Mouse (Mus musculus) MEL (cell line): ENCODE data around the gene Ramp2. TPM values are rescaled to one million over a fixed set of nuclear protein-coding genes. Genes with fewer than 3 reads are reported as not detected.

Experiments used
- DNase-seq: peaks from one replicate; pipeline ENCODE4 v3.0.0; 2011; ENCODE audit warnings: low read depth, low spot score
- H3K27ac ChIP-seq: 2 replicates; pipeline ENCODE4 v1.5.1; 2012; ENCODE audit warnings: low read depth, mild to moderate bottlenecking, control low read depth, low read length, moderate library complexity; ENCODE audit not compliant: control insufficient read depth
- H3K27me3 ChIP-seq, 2 experiments: fragments of 150-350 bp in 1 of 2; sonication (generic) in 1 of 2; 2 replicates each; pipeline ENCODE4 v1.6.1; 2012; ENCODE audit warnings: low read length in 2 of 2, mild to moderate bottlenecking in 2 of 2, improper control_type of control experiment in 1 of 2, moderate library complexity in 1 of 2; ENCODE audit not compliant: insufficient read depth in 2 of 2, control insufficient read depth in 1 of 2
- H3K36me3 ChIP-seq, 2 experiments: 2 replicates each; pipeline ENCODE4 v1.6.1; 2012 to 2014; ENCODE audit warnings: low read length in 2 of 2, improper control_type of control experiment in 1 of 2, inconsistent platforms in 1 of 2, mild to moderate bottlenecking in 1 of 2; ENCODE audit not compliant: insufficient read depth in 2 of 2, control insufficient read depth in 1 of 2
- H3K4me1 ChIP-seq, 2 experiments: fragments of 150-350 bp in 1 of 2; sonication (generic) in 1 of 2; 2 replicates each; pipeline ENCODE4 v1.6.1; 2012; ENCODE audit warnings: low read length in 2 of 2, improper control_type of control experiment in 1 of 2, mild to moderate bottlenecking in 1 of 2; ENCODE audit not compliant: insufficient read depth in 2 of 2, control insufficient read depth in 1 of 2
- H3K4me3 ChIP-seq, 2 experiments: fragments of 150-350 bp in 1 of 2; sonication (generic) in 1 of 2; 2 replicates each; pipeline ENCODE4 v1.5.1; 2012; ENCODE audit warnings: low read depth in 2 of 2, low read length in 2 of 2, mild to moderate bottlenecking in 2 of 2, moderate library complexity in 2 of 2, control low read depth in 1 of 2, improper control_type of control experiment in 1 of 2; ENCODE audit not compliant: control insufficient read depth in 1 of 2, insufficient read depth in 1 of 2
- H3K79me2 ChIP-seq: 2 replicates; pipeline ENCODE4 v1.6.1; 2012; ENCODE audit warnings: mild to moderate bottlenecking, low read length, moderate library complexity; ENCODE audit not compliant: control insufficient read depth, poor library complexity, insufficient read depth
- H3K9ac ChIP-seq: 2 replicates; pipeline ENCODE4 v1.6.1; 2012; ENCODE audit warnings: low read depth, mild to moderate bottlenecking, control low read depth, low read length, moderate library complexity; ENCODE audit not compliant: control insufficient read depth, poor library complexity, severe bottlenecking
- H3K9me3 ChIP-seq: fragments of 150-350 bp; sonication (generic); replicated peaks from 2 replicates; pipeline ENCODE4 v1.6.1; 2012; ENCODE audit warnings: mild to moderate bottlenecking, low read length, improper control_type of control experiment, moderate library complexity; ENCODE audit not compliant: insufficient read depth
- CHD1 ChIP-seq: IDR thresholded peaks from 2 replicates; pipeline ENCODE4 v1.6.1; 2012; ENCODE audit warnings: low read depth, mild to moderate bottlenecking, inconsistent platforms, low read length, improper control_type of control experiment
- CTCF ChIP-seq, 3 experiments: IDR thresholded peaks in 2 of 3; conservative IDR thresholded peaks in 1 of 3; 2 replicates each; pipeline ENCODE4 v1.5.1; 2011 to 2012; ENCODE audit warnings: low read length in 3 of 3, low read depth in 2 of 3, mild to moderate bottlenecking in 2 of 3, improper control_type of control experiment in 1 of 3, inconsistent platforms in 1 of 3, mixed read lengths in 1 of 3, moderate library complexity in 1 of 3; ENCODE audit not compliant: control insufficient read depth in 1 of 3, insufficient read depth in 1 of 3, poor library complexity in 1 of 3, severe bottlenecking in 1 of 3
- E2F4 ChIP-seq: IDR thresholded peaks from 2 replicates; pipeline ENCODE4 v1.6.1; 2011; ENCODE audit warnings: low read depth, low read length, improper control_type of control experiment, borderline replicate concordance
- EP300 ChIP-seq, 2 experiments: IDR thresholded peaks; 2 replicates each; pipeline ENCODE4 v1.6.1; 2011; ENCODE audit warnings: improper control_type of control experiment in 2 of 2, low read length in 2 of 2, low read depth in 1 of 2, mild to moderate bottlenecking in 1 of 2
- ETS1 ChIP-seq: IDR thresholded peaks from 2 replicates; pipeline ENCODE4 v1.6.1; 2012; ENCODE audit warnings: low read depth, mild to moderate bottlenecking, inconsistent platforms, low read length, improper control_type of control experiment, moderate library complexity
- GATA1 ChIP-seq: IDR thresholded peaks from 2 replicates; pipeline ENCODE4 v1.6.1; 2011; ENCODE audit warnings: low read depth, low read length, improper control_type of control experiment
- HCFC1 ChIP-seq: IDR thresholded peaks from 2 replicates; pipeline ENCODE4 v1.6.1; 2012; ENCODE audit warnings: low read depth, mild to moderate bottlenecking, inconsistent platforms, low read length, improper control_type of control experiment, moderate library complexity
- JUND ChIP-seq: IDR thresholded peaks from 2 replicates; pipeline ENCODE4 v1.6.1; 2011; ENCODE audit warnings: low read depth, mild to moderate bottlenecking, improper control_type of control experiment, low read length
- MAFK ChIP-seq: IDR thresholded peaks from 2 replicates; pipeline ENCODE4 v1.6.1; 2011; ENCODE audit warnings: low read depth, mild to moderate bottlenecking, low read length, improper control_type of control experiment, borderline replicate concordance
- MAX ChIP-seq: IDR thresholded peaks from 2 replicates; pipeline ENCODE4 v1.6.1; 2011; ENCODE audit warnings: low read length, improper control_type of control experiment
- MAZ ChIP-seq: IDR thresholded peaks from 2 replicates; pipeline ENCODE4 v1.6.1; 2012; ENCODE audit warnings: low read depth, mild to moderate bottlenecking, inconsistent platforms, low read length, improper control_type of control experiment
- MXI1 ChIP-seq: IDR thresholded peaks from 2 replicates; pipeline ENCODE4 v1.6.1; 2011; ENCODE audit warnings: mild to moderate bottlenecking, low read depth, low read length, improper control_type of control experiment
- MYB ChIP-seq: IDR thresholded peaks from 2 replicates; pipeline ENCODE4 v1.6.1; 2011; ENCODE audit warnings: mild to moderate bottlenecking, low read depth, low read length, improper control_type of control experiment
- NELFE ChIP-seq: IDR thresholded peaks from 2 replicates; pipeline ENCODE4 v1.6.1; 2011; ENCODE audit warnings: low read depth, low read length, improper control_type of control experiment
- POLR2A ChIP-seq, 2 experiments: IDR thresholded peaks; 2 replicates each; pipeline ENCODE4 v1.6.1; 2011 to 2012; ENCODE audit warnings: low read length in 2 of 2, mild to moderate bottlenecking in 2 of 2, control low read depth in 1 of 2, improper control_type of control experiment in 1 of 2, low read depth in 1 of 2, moderate library complexity in 1 of 2; ENCODE audit not compliant: control insufficient read depth in 1 of 2, insufficient read depth in 1 of 2, poor library complexity in 1 of 2
- RCOR1 ChIP-seq: IDR thresholded peaks from 2 replicates; pipeline ENCODE4 v1.6.1; 2012; ENCODE audit warnings: low read depth, mild to moderate bottlenecking, inconsistent platforms, low read length, improper control_type of control experiment
- SIN3A ChIP-seq: IDR thresholded peaks from 2 replicates; pipeline ENCODE4 v1.6.1; 2012; ENCODE audit warnings: low read length, improper control_type of control experiment, inconsistent platforms
- SMC3 ChIP-seq: IDR thresholded peaks from 2 replicates; pipeline ENCODE4 v1.6.1; 2011; ENCODE audit warnings: low read depth, low read length, improper control_type of control experiment
- TAL1 ChIP-seq: IDR thresholded peaks from 2 replicates; pipeline ENCODE4 v1.6.1; 2012; ENCODE audit warnings: mild to moderate bottlenecking, inconsistent platforms, low read length, moderate library complexity, mixed read lengths
- TBP ChIP-seq: IDR thresholded peaks from 2 replicates; pipeline ENCODE4 v1.8.0; 2011; ENCODE audit warnings: low read depth, low read length, improper control_type of control experiment
- TCF12 ChIP-seq: IDR thresholded peaks from 2 replicates; pipeline ENCODE4 v1.6.1; 2014; ENCODE audit warnings: low read depth, mild to moderate bottlenecking, inconsistent platforms, low read length, improper control_type of control experiment, moderate library complexity
- USF1 ChIP-seq: IDR thresholded peaks from 2 replicates; pipeline ENCODE4 v1.6.1; 2014; ENCODE audit warnings: low read depth, mild to moderate bottlenecking, inconsistent platforms, low read length, improper control_type of control experiment, moderate library complexity
- USF2 ChIP-seq, 2 experiments: IDR thresholded peaks; 2 replicates each; pipeline ENCODE4 v1.6.1; 2011 to 2012; ENCODE audit warnings: improper control_type of control experiment in 2 of 2, low read length in 2 of 2, borderline replicate concordance in 1 of 2, inconsistent platforms in 1 of 2, low read depth in 1 of 2, mild to moderate bottlenecking in 1 of 2; ENCODE audit not compliant: insufficient read depth in 1 of 2
- ZKSCAN1 ChIP-seq: IDR thresholded peaks from 2 replicates; pipeline ENCODE4 v1.6.1; 2012; ENCODE audit warnings: low read depth, mild to moderate bottlenecking, inconsistent platforms, low read length, improper control_type of control experiment, moderate library complexity
- ZNF384 ChIP-seq: IDR thresholded peaks from 2 replicates; pipeline ENCODE4 v1.6.1; 2012; ENCODE audit warnings: low read depth, mild to moderate bottlenecking, inconsistent platforms, low read length, improper control_type of control experiment
- polyA plus RNA-seq, 2 experiments: library from polyadenylated mRNA; stranded (reverse) in 1 of 2; unstranded in 1 of 2; fragments of >175 nt in 1 of 2; fragments of >200 nt in 1 of 2; gene quantifications; 2 replicates each; pipeline versions ENCODE4 v1.2.1 to v1.2.4; 2012; ENCODE audit warnings: low replicate concordance in 2 of 2, low read depth in 1 of 2; ENCODE audit not compliant: insufficient read length in 2 of 2, insufficient read depth in 1 of 2, missing spikeins in 1 of 2
- total RNA-seq: library from RNA; depleted of rRNA; stranded (reverse); fragments of 300-350 nt; gene quantifications from 2 replicates; pipeline ENCODE4 v1.2.3, GENCODE M21; 2012; rRNA removed

Gene Ramp2
- total RNA-seq: 0.12 TPM in 1 of 2 replicates, not detected in the other
- not detected for polyA plus RNA-seq

- peaks cover 0 to 5% of the 10 kb centered on the region in 2 experiments; a peak in 3 of 4 replicates for H3K27me3 ChIP-seq
- DNase-seq: no peak
These were observed at the start of gene Ramp2 for GRCm38 (mm10) chr11:101245855-101246701. Gene Ramp2, plus strand, starts transcription at chr11:101246028.

DNA sequence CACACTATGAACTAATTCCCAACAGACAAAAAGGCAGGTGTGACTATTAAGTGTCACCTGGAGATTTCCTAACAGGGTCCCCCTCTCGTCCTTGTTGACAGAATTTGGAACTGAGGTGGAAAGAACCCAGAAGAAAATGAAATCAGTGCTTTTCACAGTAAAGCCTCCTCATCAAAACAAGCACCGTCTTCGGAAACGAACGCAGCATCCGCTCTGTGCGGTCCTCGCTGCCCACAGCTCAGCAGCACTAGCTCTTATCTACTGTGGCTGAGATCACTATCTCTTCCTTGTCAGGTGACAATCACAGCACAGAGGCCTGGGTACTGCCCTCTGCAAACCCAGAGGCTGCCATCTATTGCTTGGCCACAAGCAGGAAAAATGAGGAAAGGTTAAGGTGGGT lies 49.7 kb upstream of the Ramp2 start:
- TF ChIP-seq ZNF384 (no peak), TAL1 (no peak), NELFE (no peak), ETS1 (no peak), MYB (no peak), MAX (no peak), E2F4 (no peak), USF1 (no peak), HCFC1 (no peak), CHD1 (no peak)
- Histone ChIP-seq H3K79me2 (no peaks in the 10 kb centered on the region), H3K9me3 (no peaks in the 10 kb centered on the region), H3K9ac (no peak overlapping the region), H3K4me1 (peaks cover 0 to 5% of the 10 kb centered on the region in 2 experiments; a peak in 2 of 4 replicates), H3K27me3 (no peaks in the 10 kb centered on the region), H3K4me3 (no peak overlapping the region), H3K36me3 (peaks cover 0 to 3% of the 10 kb centered on the region in 2 experiments; a peak in 3 of 4 replicates), H3K27ac (no peak overlapping the region)
- no peak for DNase-seq

More at GRCm38 (mm10) chr11:101245855-101246701, at the start of gene Ramp2:
- peaks cover 0 to 4% of the 10 kb centered on the region in 2 experiments; a peak in 1 of 4 replicates for H3K4me1 ChIP-seq
- no peak within 1 kb of the TSS for H3K4me3 ChIP-seq
- H3K36me3 ChIP-seq: no peaks in the 10 kb centered on the region
- H3K9me3 ChIP-seq: no peaks in the 10 kb centered on the region
- no peak within 1 kb of the TSS for H3K9ac ChIP-seq
- no peaks in the 10 kb centered on the region for H3K79me2 ChIP-seq
- no peak for TF ChIP-seq RCOR1
- TF ChIP-seq USF2 (IDR thresholded peaks at IDR 0.05; ENCODE audit: borderline replicate concordance in 1 of 2, insufficient read depth in 1 of 2, low read depth in 1 of 2, low read length in 2 of 2): no peak
- TF ChIP-seq TBP: no peak
- no peak for TF ChIP-seq CTCF (IDR thresholded peaks at IDR 0.05 in 2 of 3, conservative IDR thresholded peaks at IDR 0.05 in 1 of 3; ENCODE audit: control insufficient read depth in 1 of 3, insufficient read depth in 1 of 3, low read depth in 2 of 3, low read length in 3 of 3, poor library complexity in 1 of 3, severe bottlenecking in 1 of 3)
- TF ChIP-seq SIN3A: no peak
- TF ChIP-seq JUND: no peak
- no peak for TF ChIP-seq SMC3
- no peak for TF ChIP-seq EP300 (IDR thresholded peaks at IDR 0.05; ENCODE audit: low read depth in 1 of 2, low read length in 2 of 2)
- no peak for TF ChIP-seq TAL1
- no peak for TF ChIP-seq GATA1
- TF ChIP-seq MAZ: no peak
- TF ChIP-seq MAFK: no peak
- TF ChIP-seq ETS1: no peak
- TF ChIP-seq ZNF384: no peak
- no peak for TF ChIP-seq TCF12
- TF ChIP-seq MXI1: no peak
- TF ChIP-seq POLR2A (IDR thresholded peaks at IDR 0.05; ENCODE audit: control insufficient read depth in 1 of 2, insufficient read depth in 1 of 2, low read depth in 1 of 2, low read length in 2 of 2, poor library complexity in 1 of 2): no peak
- no peak for TF ChIP-seq ZKSCAN1
- H3K27ac ChIP-seq: no peak within 1 kb of the TSS
